Mouse (Mus musculus): ENCODE results near the gene Poc1a.

GRCm38 (mm10) chr9:106272288-106272687 is 8.6 kb upstream of the Poc1a start:
- TF ChIP-seq CTCF (conservative IDR thresholded peaks at IDR 0.05; ENCODE audit: low read length): no peak
- no peak for TF ChIP-seq NANOG (IDR thresholded peaks at IDR 0.05; ENCODE audit: borderline replicate concordance, low read length)

All from E14TG2a.4 (cell line).